Comparison of ENCODE assay signal across 8 mouse cellular contexts in genomic region chr16:18396201-18396600, GRCm38 (mm10). TPM values are rescaled to one million over a fixed set of nuclear protein-coding genes. Genes with fewer than 3 reads are reported as not detected.
A peak's percentile ranks its signal among the peaks of the same experiment; 100 is the strongest.
DNase-seq lines count a peak whose midpoint lies in the region; ATAC-seq and TF ChIP-seq lines count a peak whose summit lies in the region.

No protein-coding gene starts in this region.

- no peak for TF ChIP-seq EP300 in liver, postnatal 0 days (IDR thresholded peaks at IDR 0.05; ENCODE audit: low read depth)

- no peak overlapping the region for H3K9ac ChIP-seq in liver, postnatal 0 days (replicated peaks)
- H3K9ac ChIP-seq in liver, embryonic 11.5 days (ENCODE audit: low read depth, low read length) = no peak overlapping the region
- H3K9ac ChIP-seq in heart, embryonic 16.5 days (ENCODE audit: low read length) = peak overlapping the region; percentile 48
- H3K9ac ChIP-seq in limb, embryonic 15.5 days = no peak overlapping the region
- peak overlapping the region; percentile 7; the same call in 1 of the 2 replicates for H3K9ac ChIP-seq in stomach, embryonic 16.5 days (ENCODE audit: low read length)

- H3K36me3 ChIP-seq in liver, postnatal 0 days (replicated peaks; ENCODE audit: insufficient read depth, low read length) = peaks cover 14% of the 10 kb centered on the region
- peaks cover 10% of the 10 kb centered on the region for H3K36me3 ChIP-seq in liver, embryonic 11.5 days (ENCODE audit: control insufficient read depth, insufficient read depth, low read length)
- peaks cover 27% of the 10 kb centered on the region for H3K36me3 ChIP-seq in heart, embryonic 16.5 days (ENCODE audit: control insufficient read depth, insufficient read depth)
- H3K36me3 ChIP-seq in limb, embryonic 15.5 days = peaks cover 39% of the 10 kb centered on the region
- H3K36me3 ChIP-seq in stomach, embryonic 16.5 days (ENCODE audit: control insufficient read depth, insufficient read depth, low read length) = no peaks in the 10 kb centered on the region

- DNase-seq in liver, postnatal 0 days = no peak
- no peak for DNase-seq in liver, embryonic 11.5 days (ENCODE audit: low spot score)
- DNase-seq in cerebellum, postnatal 36 days = peak; percentile 76 to 82
- DNase-seq in T-cell, adult 2 months (ENCODE audit: low spot score) = no peak
- DNase-seq in layer of hippocampus, adult 9-10 months (ENCODE audit: low spot score) = no peak

- 85% methylated on average over 2 of the region's 2 CpGs for WGBS in liver, postnatal 0 days (ENCODE audit: insufficient replicate concordance)
- WGBS in liver, embryonic 11.5 days = 90% methylated on average over 2 of the region's 2 CpGs
- 44% methylated on average over 2 of the region's 2 CpGs for WGBS in heart, embryonic 16.5 days
- WGBS in limb, embryonic 15.5 days = 60% methylated on average over 2 of the region's 2 CpGs
- WGBS in stomach, embryonic 16.5 days = 62% methylated on average over 2 of the region's 2 CpGs

- no peak overlapping the region for H3K4me3 ChIP-seq in liver, postnatal 0 days (ENCODE audit: low read depth, low read length)
- no peak overlapping the region for H3K4me3 ChIP-seq in liver, embryonic 11.5 days (ENCODE audit: low read depth, low read length)
- H3K4me3 ChIP-seq in heart, embryonic 16.5 days (ENCODE audit: low read length) = no peak overlapping the region
- H3K4me3 ChIP-seq in limb, embryonic 15.5 days = no peak overlapping the region
- H3K4me3 ChIP-seq in stomach, embryonic 16.5 days (replicated peaks; ENCODE audit: low read length) = no peak overlapping the region

- peaks cover 30% of the 10 kb centered on the region for H3K4me1 ChIP-seq in liver, postnatal 0 days (ENCODE audit: insufficient read depth)
- H3K4me1 ChIP-seq in liver, embryonic 11.5 days (replicated peaks; ENCODE audit: control insufficient read depth, insufficient read depth, low read length) = peaks cover 32% of the 10 kb centered on the region
- H3K4me1 ChIP-seq in heart, embryonic 16.5 days (ENCODE audit: control insufficient read depth, insufficient read depth, low read length) = peaks cover 42% of the 10 kb centered on the region
- H3K4me1 ChIP-seq in limb, embryonic 15.5 days = peaks cover 51% of the 10 kb centered on the region
- peaks cover 42% of the 10 kb centered on the region for H3K4me1 ChIP-seq in stomach, embryonic 16.5 days (ENCODE audit: control insufficient read depth, insufficient read depth, low read length)

- H3K4me2 ChIP-seq in liver, postnatal 0 days (ENCODE audit: low read depth, low read length) = no peak overlapping the region
- H3K4me2 ChIP-seq in liver, embryonic 11.5 days = no peak overlapping the region
- H3K4me2 ChIP-seq in heart, embryonic 16.5 days (ENCODE audit: low read depth, low read length) = peak overlapping the region; percentile 51; the same call in 1 of the 2 replicates
- H3K4me2 ChIP-seq in limb, embryonic 15.5 days = no peak overlapping the region
- no peak overlapping the region for H3K4me2 ChIP-seq in stomach, embryonic 16.5 days (ENCODE audit: low read depth, low read length)

- TF ChIP-seq CTCF in liver, postnatal 0 days (IDR thresholded peaks at IDR 0.05; ENCODE audit: low read depth) = no peak

- H3K27me3 ChIP-seq in liver, postnatal 0 days (ENCODE audit: insufficient read depth, low read length) = no peaks in the 10 kb centered on the region
- no peaks in the 10 kb centered on the region for H3K27me3 ChIP-seq in liver, embryonic 11.5 days (replicated peaks; ENCODE audit: control insufficient read depth, insufficient read depth, low read length)
- H3K27me3 ChIP-seq in heart, embryonic 16.5 days (ENCODE audit: control insufficient read depth, insufficient read depth, low read length) = no peaks in the 10 kb centered on the region
- H3K27me3 ChIP-seq in limb, embryonic 15.5 days = no peaks in the 10 kb centered on the region
- no peaks in the 10 kb centered on the region for H3K27me3 ChIP-seq in stomach, embryonic 16.5 days (ENCODE audit: control insufficient read depth, insufficient read depth, low read length)

- H3K9me3 ChIP-seq in liver, postnatal 0 days (ENCODE audit: low read length) = no peaks in the 10 kb centered on the region
- no peaks in the 10 kb centered on the region for H3K9me3 ChIP-seq in liver, embryonic 11.5 days (ENCODE audit: control insufficient read depth, low read length)
- H3K9me3 ChIP-seq in heart, embryonic 16.5 days (replicated peaks; ENCODE audit: control insufficient read depth, low read length) = no peaks in the 10 kb centered on the region
- no peaks in the 10 kb centered on the region for H3K9me3 ChIP-seq in limb, embryonic 15.5 days
- no peaks in the 10 kb centered on the region for H3K9me3 ChIP-seq in stomach, embryonic 16.5 days (replicated peaks; ENCODE audit: control insufficient read depth, low read length)

- peak overlapping the region; percentile 29; the same call in 1 of the 2 replicates for H3K27ac ChIP-seq in liver, postnatal 0 days (ENCODE audit: low read depth)
- no peak overlapping the region for H3K27ac ChIP-seq in liver, embryonic 11.5 days (ENCODE audit: low read depth, low read length)
- H3K27ac ChIP-seq in heart, embryonic 16.5 days (ENCODE audit: low read length) = peak overlapping the region; percentile 97
- H3K27ac ChIP-seq in limb, embryonic 15.5 days = peak overlapping the region; percentile 57; the same call in 1 of the 2 replicates
- peak overlapping the region; percentile 54 for H3K27ac ChIP-seq in stomach, embryonic 16.5 days (ENCODE audit: low read length)

- ATAC-seq in liver, postnatal 0 days = no peak
- no peak for ATAC-seq in liver, embryonic 11.5 days (replicated peaks; ENCODE audit: low FRiP score)
- ATAC-seq in heart, embryonic 16.5 days (replicated peaks; ENCODE audit: extremely low read depth, insufficient read depth, low FRiP score) = no peak
- ATAC-seq in limb, embryonic 15.5 days (ENCODE audit: insufficient number of reproducible peaks, low FRiP score, low TSS enrichment, low read depth) = peak; percentile 17; the same call in 1 of the 2 replicates
- no peak for ATAC-seq in stomach, embryonic 16.5 days (ENCODE audit: insufficient read depth, low FRiP score)

RNA-seq across cellular contexts. Expression of gene Txnrd2, which starts 30.0 kb away (rescaled TPM):
- polyA plus RNA-seq in liver, postnatal 0 days (2015; fragmentation: Nextera tagmentation; extraction: Ambion mirVana) = 51.2 and 53.3 TPM in 2 replicates
- 83.7 and 91.8 TPM in 2 replicates for polyA plus RNA-seq in liver, embryonic 11.5 days (2014; fragmentation: Nextera tagmentation; extraction: Ambion mirVana)
- 38.4 and 39.6 TPM in 2 replicates for polyA plus RNA-seq in heart, embryonic 16.5 days (2015; fragmentation: Nextera tagmentation; extraction: Ambion mirVana)
- 16.5 and 16.8 TPM in 2 replicates for polyA plus RNA-seq in limb, embryonic 15.5 days (2015; fragmentation: Nextera tagmentation; extraction: Ambion mirVana)
- 19.2 and 23.7 TPM in 2 replicates for polyA plus RNA-seq in stomach, embryonic 16.5 days (2015; fragmentation: Nextera tagmentation; extraction: Ambion mirVana)

RNA-seq across cellular contexts. Expression of gene Comt, which starts 30.5 kb away (rescaled TPM):
- polyA plus RNA-seq in liver, postnatal 0 days (2015; fragmentation: Nextera tagmentation; extraction: Ambion mirVana) = 100 and 125 TPM in 2 replicates
- polyA plus RNA-seq in liver, embryonic 11.5 days (2014; fragmentation: Nextera tagmentation; extraction: Ambion mirVana) = 140 and 141 TPM in 2 replicates
- 128 and 142 TPM in 2 replicates for polyA plus RNA-seq in heart, embryonic 16.5 days (2015; fragmentation: Nextera tagmentation; extraction: Ambion mirVana)
- 119 and 127 TPM in 2 replicates for polyA plus RNA-seq in limb, embryonic 15.5 days (2015; fragmentation: Nextera tagmentation; extraction: Ambion mirVana)
- 105 and 119 TPM in 2 replicates for polyA plus RNA-seq in stomach, embryonic 16.5 days (2015; fragmentation: Nextera tagmentation; extraction: Ambion mirVana)

RNA-seq across cellular contexts. Expression of gene Arvcf, which starts 48.2 kb away (rescaled TPM):
- 7.0 and 9.7 TPM in 2 replicates for polyA plus RNA-seq in liver, postnatal 0 days (2015; fragmentation: Nextera tagmentation; extraction: Ambion mirVana)
- 13.8 and 15.5 TPM in 2 replicates for polyA plus RNA-seq in liver, embryonic 11.5 days (2014; fragmentation: Nextera tagmentation; extraction: Ambion mirVana)
- polyA plus RNA-seq in heart, embryonic 16.5 days (2015; fragmentation: Nextera tagmentation; extraction: Ambion mirVana) = 33.1 and 39.5 TPM in 2 replicates
- 25.3 and 25.8 TPM in 2 replicates for polyA plus RNA-seq in limb, embryonic 15.5 days (2015; fragmentation: Nextera tagmentation; extraction: Ambion mirVana)
- 25.3 and 26.0 TPM in 2 replicates for polyA plus RNA-seq in stomach, embryonic 16.5 days (2015; fragmentation: Nextera tagmentation; extraction: Ambion mirVana)

RNA-seq across cellular contexts. Expression of gene Tango2, which starts 48.3 kb away (rescaled TPM):
- 54.1 and 61.1 TPM in 2 replicates for polyA plus RNA-seq in liver, postnatal 0 days (2015; fragmentation: Nextera tagmentation; extraction: Ambion mirVana)
- 104 and 109 TPM in 2 replicates for polyA plus RNA-seq in liver, embryonic 11.5 days (2014; fragmentation: Nextera tagmentation; extraction: Ambion mirVana)
- polyA plus RNA-seq in heart, embryonic 16.5 days (2015; fragmentation: Nextera tagmentation; extraction: Ambion mirVana) = 72.9 and 74.6 TPM in 2 replicates
- 29.6 and 33.3 TPM in 2 replicates for polyA plus RNA-seq in limb, embryonic 15.5 days (2015; fragmentation: Nextera tagmentation; extraction: Ambion mirVana)
- 27.6 and 32.7 TPM in 2 replicates for polyA plus RNA-seq in stomach, embryonic 16.5 days (2015; fragmentation: Nextera tagmentation; extraction: Ambion mirVana)

Comparison
In these comparisons a context has a peak if more than half of its experiments do, and no peak if none do; other contexts are left out.
1. DNase-seq: peak in cerebellum, postnatal 36 days (2 of 2); none in liver, postnatal 0 days (single experiment), liver, embryonic 11.5 days (single experiment), T-cell, adult 2 months (single experiment) and layer of hippocampus, adult 9-10 months (single experiment).
2. H3K9ac ChIP-seq: peak in heart, embryonic 16.5 days (single experiment) and stomach, embryonic 16.5 days (single experiment); none in liver, postnatal 0 days (single experiment), liver, embryonic 11.5 days (single experiment) and limb, embryonic 15.5 days (single experiment).